Mouse (Mus musculus) embryonic fibroblast, embryonic 13.5 days (primary cell): ENCODE measurements around the gene Mettl5.

Experiments used
- CTCF ChIP-seq: IDR thresholded peaks from 2 replicates; pipeline ENCODE4 v1.5.1; 2011; ENCODE audit warnings: mild to moderate bottlenecking, control low read depth, low read length, moderate library complexity, borderline replicate concordance; ENCODE audit not compliant: insufficient read depth
- POLR2A ChIP-seq: IDR thresholded peaks from 2 replicates; pipeline ENCODE4 v1.6.1; 2011; ENCODE audit warnings: low read depth, mild to moderate bottlenecking, control low read depth, low read length, moderate library complexity

DNA sequence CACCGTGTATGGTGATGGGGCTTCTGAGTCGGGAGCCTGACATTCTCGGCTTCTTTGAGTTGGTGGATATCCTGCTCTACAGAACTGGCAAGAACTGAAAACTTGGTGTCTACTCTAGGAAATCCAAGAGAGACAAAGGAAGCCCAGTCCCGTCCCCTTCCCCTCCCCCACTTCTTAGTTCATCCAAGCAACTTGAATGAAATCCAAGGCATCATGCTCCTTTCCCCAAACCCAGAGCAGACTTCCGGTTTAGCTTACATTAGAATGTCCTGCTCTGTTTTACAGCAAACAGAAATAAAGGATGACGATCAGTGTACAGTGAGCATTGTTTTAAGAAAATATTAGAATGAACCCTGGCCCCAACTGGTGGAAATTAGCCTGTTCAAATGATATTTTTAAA, 36.2 kb downstream of the Mettl5 start:
- TF ChIP-seq POLR2A (no peak), CTCF (no peak)
